In the genomic region with DNA sequence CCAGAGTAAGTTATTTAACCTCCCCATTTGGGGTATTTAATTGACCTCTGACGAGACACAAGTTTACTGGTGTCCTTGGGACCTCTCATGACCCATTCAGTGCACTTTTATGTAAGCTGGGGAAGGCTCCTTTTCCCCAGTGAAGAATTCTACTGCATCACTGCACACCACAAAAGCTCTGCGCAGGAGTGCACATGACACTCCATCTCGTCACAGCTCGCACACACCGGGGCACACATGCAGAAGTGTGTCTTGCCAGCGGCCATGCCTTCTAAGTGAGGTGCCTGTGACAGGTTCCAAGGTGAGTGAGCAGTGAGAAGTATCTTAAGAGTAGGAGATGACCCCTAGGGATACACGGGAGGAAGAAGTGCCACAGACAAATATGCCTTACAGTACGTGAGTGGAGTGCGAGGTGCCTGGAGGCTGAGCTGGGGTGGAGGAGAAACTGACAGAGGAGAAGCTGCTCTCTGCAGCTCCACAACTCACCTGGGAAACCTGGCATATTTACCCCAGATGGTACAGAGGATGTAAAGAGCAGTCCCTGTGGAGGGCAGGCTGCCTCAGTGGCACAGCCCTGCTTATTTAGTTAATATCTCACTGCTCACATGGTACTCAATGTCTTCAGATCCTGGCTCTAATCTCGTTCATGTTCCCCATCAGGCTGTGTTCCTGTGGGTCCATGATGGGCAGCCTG, we compare ENCODE assay signal across 10 mouse cellular contexts. TPM values are rescaled to one million over a fixed set of nuclear protein-coding genes. Genes with fewer than 3 reads are reported as not detected.
DNase-seq lines count a peak whose midpoint lies in the region; ATAC-seq and TF ChIP-seq lines count a peak whose summit lies in the region.
"Had no signal": no experiment of that assay in that cellular context is flagged by ENCODE, and none has a peak within 500 bp of the region (broad histone marks: within the 10 kb centered on the region; RNA-seq: fewer than 3 reads in every experiment).

No protein-coding gene starts in this region.

- no peak for TF ChIP-seq EP300 in stomach, postnatal 0 days (optimal IDR thresholded peaks at IDR 0.05)

- DNase-seq in stomach, postnatal 0 days (ENCODE audit: low spot score) = no peak
- no peak for DNase-seq in hindbrain, embryonic 10.5 days (ENCODE audit: low spot score)
- DNase-seq in midbrain, embryonic 10.5 days (ENCODE audit: low spot score) = no peak
- DNase-seq in left cerebral cortex, postnatal 4 days = no peak
- no peak for DNase-seq in heart, adult 8-10 months (ENCODE audit: low spot score)
- no peak for DNase-seq in heart, postnatal 14 days

- H3K9me3 ChIP-seq in stomach, embryonic 14.5 days (ENCODE audit: control insufficient read depth, low read depth, low read length) = no peaks in the 10 kb centered on the region
- no peaks in the 10 kb centered on the region for H3K9me3 ChIP-seq in stomach, postnatal 0 days (ENCODE audit: control insufficient read depth, low read length)
- no peaks in the 10 kb centered on the region for H3K9me3 ChIP-seq in hindbrain, embryonic 10.5 days
- H3K9me3 ChIP-seq in midbrain, embryonic 10.5 days (replicated peaks) = no peaks in the 10 kb centered on the region
- H3K9me3 ChIP-seq: stomach, embryonic 15.5 days had no signal

- H3K27ac ChIP-seq in stomach, embryonic 14.5 days (ENCODE audit: low read length) = no peak overlapping the region
- H3K27ac ChIP-seq in stomach, postnatal 0 days (replicated peaks) = no peak overlapping the region
- peak overlapping the region; percentile 87 for H3K27ac ChIP-seq in hindbrain, embryonic 10.5 days
- H3K27ac ChIP-seq in midbrain, embryonic 10.5 days (replicated peaks) = peak overlapping the region; percentile 81
- H3K27ac ChIP-seq: stomach, embryonic 15.5 days had no signal

- peak; percentile 28; the same call in 1 of the 2 replicates for ATAC-seq in stomach, embryonic 14.5 days (ENCODE audit: insufficient number of reproducible peaks, insufficient read depth, low FRiP score, low read depth)
- no peak for ATAC-seq in stomach, postnatal 0 days (ENCODE audit: low FRiP score, low TSS enrichment)
- ATAC-seq: intestine, postnatal 0 days had no signal

- intact Hi-C loops in left cerebral cortex, postnatal 4 days (cut with DNase I) = no loop called here
- intact Hi-C loops in heart, postnatal 14 days (cut with DNase I) = no loop called here

- TF ChIP-seq CTCF in stomach, postnatal 0 days (IDR thresholded peaks at IDR 0.05; ENCODE audit: low read depth) = no peak

- 67% methylated on average over 10 of the region's 10 CpGs for WGBS in stomach, embryonic 14.5 days
- 82% methylated on average over 10 of the region's 10 CpGs for WGBS in stomach, postnatal 0 days
- WGBS in hindbrain, embryonic 10.5 days = 69% methylated on average over 10 of the region's 10 CpGs
- WGBS in midbrain, embryonic 10.5 days = 69% methylated on average over 10 of the region's 10 CpGs

- peaks cover 8% of the 10 kb centered on the region; the same call in 1 of the 2 replicates for H3K4me1 ChIP-seq in stomach, embryonic 14.5 days (ENCODE audit: control insufficient read depth, insufficient read depth, low read length)
- H3K4me1 ChIP-seq in stomach, postnatal 0 days (replicated peaks; ENCODE audit: control insufficient read depth, insufficient read depth) = no peaks in the 10 kb centered on the region
- H3K4me1 ChIP-seq in hindbrain, embryonic 10.5 days (replicated peaks) = peaks cover 50% of the 10 kb centered on the region
- H3K4me1 ChIP-seq in midbrain, embryonic 10.5 days = peaks cover 44% of the 10 kb centered on the region

- H3K4me3 ChIP-seq in stomach, embryonic 14.5 days (ENCODE audit: low read depth, low read length) = no peak overlapping the region
- no peak overlapping the region for H3K4me3 ChIP-seq in stomach, postnatal 0 days (ENCODE audit: low read depth, low read length)
- H3K4me3 ChIP-seq in hindbrain, embryonic 10.5 days = peak overlapping the region; percentile 39
- 0 out of 2 replicates have a peak overlapping the region, but pooled peaks have one; percentile 39 for H3K4me3 ChIP-seq in midbrain, embryonic 10.5 days
- H3K4me3 ChIP-seq: stomach, embryonic 15.5 days had no signal

- H3K4me2 ChIP-seq in stomach, embryonic 14.5 days (replicated peaks; ENCODE audit: low read depth, low read length) = no peak overlapping the region
- no peak overlapping the region for H3K4me2 ChIP-seq in stomach, postnatal 0 days (replicated peaks; ENCODE audit: low read depth)
- H3K4me2 ChIP-seq: stomach, embryonic 15.5 days had no signal

- H3K27me3 ChIP-seq in stomach, embryonic 14.5 days (ENCODE audit: control insufficient read depth, insufficient read depth, low read length) = no peaks in the 10 kb centered on the region
- H3K27me3 ChIP-seq in stomach, postnatal 0 days (ENCODE audit: control insufficient read depth, insufficient read depth, low read length) = no peaks in the 10 kb centered on the region
- H3K27me3 ChIP-seq in hindbrain, embryonic 10.5 days (ENCODE audit: insufficient read depth, poor library complexity, severe bottlenecking) = no peaks in the 10 kb centered on the region
- no peaks in the 10 kb centered on the region for H3K27me3 ChIP-seq in midbrain, embryonic 10.5 days (ENCODE audit: low read depth, poor library complexity, severe bottlenecking)
- H3K27me3 ChIP-seq: CH12.LX; stomach, embryonic 15.5 days had no signal

- no peaks in the 10 kb centered on the region for H3K36me3 ChIP-seq in stomach, embryonic 14.5 days (ENCODE audit: control insufficient read depth, insufficient read depth, low read length)
- no peaks in the 10 kb centered on the region for H3K36me3 ChIP-seq in stomach, postnatal 0 days (ENCODE audit: control insufficient read depth, insufficient read depth, low read length)
- no peaks in the 10 kb centered on the region for H3K36me3 ChIP-seq in hindbrain, embryonic 10.5 days
- H3K36me3 ChIP-seq in midbrain, embryonic 10.5 days = 0 out of 2 replicates have a peak, but pooled peaks cover 2% of the 10 kb centered on the region
- H3K36me3 ChIP-seq: stomach, embryonic 15.5 days had no signal

- no peak overlapping the region for H3K9ac ChIP-seq in stomach, embryonic 14.5 days (replicated peaks; ENCODE audit: low read depth, low read length)
- no peak overlapping the region for H3K9ac ChIP-seq in stomach, postnatal 0 days (ENCODE audit: low read length)
- H3K9ac ChIP-seq: stomach, embryonic 15.5 days had no signal

RNA-seq across cellular contexts. Expression of a gene that starts 58.3 kb away (rescaled TPM):
- polyA plus RNA-seq in stomach, embryonic 14.5 days (2014; fragmentation: Nextera tagmentation; extraction: Ambion mirVana) = 6.7 and 8.1 TPM in 2 replicates
- polyA plus RNA-seq in stomach, postnatal 0 days (2015; fragmentation: Nextera tagmentation; extraction: Ambion mirVana) = 2.0 and 2.3 TPM in 2 replicates
- polyA plus RNA-seq in hindbrain, embryonic 10.5 days (2016; fragmentation: Nextera tagmentation; extraction: Ambion mirVana) = 20.4 and 38.9 TPM in 2 replicates
- polyA plus RNA-seq in midbrain, embryonic 10.5 days (2016; fragmentation: Nextera tagmentation; extraction: Ambion mirVana) = 19.0 and 28.6 TPM in 2 replicates
- total RNA-seq in left cerebral cortex, postnatal 4 days (2021) = 100 to 1,000 TPM; 159 to 160 TPM
- 1 to 10 TPM in 3 of 4 experiments, under 1 TPM in 1; 0.84 to 1.7 (median 1.3) TPM for total RNA-seq in heart, adult 8-10 months (2022)
- total RNA-seq in heart, postnatal 14 days (2021) = 1 to 10 TPM; 2.6 to 4.2 TPM

Comparison
In these comparisons a context has a peak if more than half of its experiments do, and no peak if none do; other contexts are left out.
1. H3K27ac ChIP-seq: peak in hindbrain, embryonic 10.5 days (single experiment) and midbrain, embryonic 10.5 days (single experiment); none in stomach, embryonic 14.5 days (single experiment) and stomach, postnatal 0 days (single experiment).
2. H3K4me3 ChIP-seq: peak in hindbrain, embryonic 10.5 days (single experiment) and midbrain, embryonic 10.5 days (single experiment); none in stomach, embryonic 14.5 days (single experiment) and stomach, postnatal 0 days (single experiment).